Mouse (Mus musculus) bone marrow, adult 2 months (tissue): ENCODE measurements around the gene Tuba3b. TPM values are rescaled to one million over a fixed set of nuclear protein-coding genes. Genes with fewer than 3 reads are reported as not detected.

Experiments
- H3K27ac ChIP-seq: fragments of 200-500 bp; 2 replicates; pipeline ENCODE4 v1.5.1; 2012; ENCODE audit warnings: low read depth, mild to moderate bottlenecking, control low read depth, inconsistent platforms, low read length; ENCODE audit not compliant: control insufficient read depth, poor library complexity, insufficient read depth
- H3K4me1 ChIP-seq: fragments of 200-500 bp; 2 replicates; pipeline ENCODE4 v1.6.1; 2011; ENCODE audit warnings: low read length; ENCODE audit not compliant: control insufficient read depth, insufficient read depth
- H3K4me3 ChIP-seq: fragments of 200-500 bp; replicated peaks from 2 replicates; pipeline ENCODE3; 2011; ENCODE audit warnings: mild to moderate bottlenecking, low read depth, low read length, control low read depth; ENCODE audit not compliant: control insufficient read depth
- CTCF ChIP-seq: fragments of 200-500 bp; IDR thresholded peaks from 2 replicates; pipeline ENCODE4 v1.5.1; 2011; ENCODE audit warnings: low read length, control low read depth; ENCODE audit not compliant: control insufficient read depth, insufficient read depth
- POLR2A ChIP-seq: fragments of 200-500 bp; IDR thresholded peaks from 2 replicates; pipeline ENCODE4 v1.6.1; 2011; ENCODE audit warnings: low read depth, mild to moderate bottlenecking, control low read depth, low read length, borderline replicate concordance; ENCODE audit not compliant: control insufficient read depth
- WGBS: fragments of 180-500 bp; shearing (Covaris S2); methylation state at CpG from one replicate; pipeline ENCODE4 v1.1.7; 2018; 5-methylcytosine and 5-hydroxymethylcytosine counted together
- polyA plus RNA-seq: library from polyadenylated mRNA; stranded (reverse); fragments of >200 nt; gene quantifications from 2 replicates; pipeline ENCODE4 v1.2.4, GENCODE M21; 2011; ENCODE audit warnings: low replicate concordance; ENCODE audit not compliant: missing spikeins, insufficient read depth, insufficient read length

The Tuba3b gene
- polyA plus RNA-seq, 1 experiment = not detected

- no peak overlapping the region for H3K4me3 ChIP-seq
- peaks cover 4% of the 10 kb centered on the region for H3K4me1 ChIP-seq
- TF ChIP-seq CTCF (no peak), POLR2A (no peak)
- no peak overlapping the region for H3K27ac ChIP-seq
- 52% methylated on average over 10 of the region's 10 CpGs for WGBS
Observed at GRCm38 (mm10) chr6:145581366-145582170, 34.0 kb upstream of the Tuba3b start.

DNA sequence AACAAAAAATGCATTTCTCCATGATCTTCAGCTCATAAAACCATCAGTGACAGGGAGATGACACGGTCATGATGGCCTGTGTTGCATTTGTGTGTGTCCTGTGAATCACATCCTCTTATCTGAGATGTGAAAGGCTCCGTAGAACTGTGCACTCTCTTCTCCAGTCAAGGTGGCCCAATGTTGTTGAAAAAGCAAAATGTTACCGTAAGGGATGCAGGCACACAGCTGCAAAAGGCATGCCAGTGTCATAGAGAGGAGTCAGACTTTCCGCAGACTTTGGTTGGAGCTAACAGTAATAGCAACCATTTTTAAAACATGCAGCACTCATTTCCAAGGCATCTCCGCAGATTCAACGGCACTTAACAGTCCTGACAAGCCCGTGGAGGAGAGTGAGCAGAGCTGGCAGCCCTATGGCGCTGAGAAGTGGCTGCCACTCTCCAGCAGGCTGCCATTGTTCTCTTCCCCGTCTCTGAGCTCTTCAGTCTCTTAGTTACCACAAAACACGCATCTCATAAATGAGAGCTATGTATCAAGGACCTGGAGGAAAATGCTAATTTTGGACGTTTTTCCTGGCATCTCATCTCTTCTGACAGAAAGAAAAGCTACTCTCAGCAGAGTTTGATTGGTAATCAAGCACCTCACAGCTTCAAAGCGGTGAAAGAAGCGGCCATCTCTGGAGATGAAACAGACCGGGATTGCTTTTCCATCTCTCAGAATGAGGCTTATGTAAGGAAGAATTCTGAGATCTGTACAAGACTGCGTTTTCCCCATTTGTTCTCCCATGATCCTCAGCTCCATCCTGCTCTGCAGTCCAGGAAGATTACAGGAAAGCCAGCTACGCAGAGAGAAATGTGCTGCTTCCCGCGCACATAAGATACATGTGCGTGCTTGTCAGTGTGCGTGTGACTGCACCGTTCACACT, 30.2 kb upstream of the Tuba3b start:
- Histone ChIP-seq H3K4me3 (no peak overlapping the region), H3K4me1 (peaks cover 4% of the 10 kb centered on the region), H3K27ac (no peak overlapping the region)
- TF ChIP-seq POLR2A = no peak
- TF ChIP-seq CTCF = no peak
- WGBS = 83% methylated on average over 21 of the region's 21 CpGs

GRCm38 (mm10) chr6:145590501-145591293, 24.9 kb upstream of the Tuba3b start:
- H3K4me1 ChIP-seq = no peaks in the 10 kb centered on the region
- TF ChIP-seq POLR2A = no peak
- TF ChIP-seq CTCF = no peak
- H3K27ac ChIP-seq = no peak overlapping the region
- WGBS = 81% methylated on average over 11 of the region's 11 CpGs
- H3K4me3 ChIP-seq = no peak overlapping the region

- Histone ChIP-seq H3K27ac (no peak overlapping the region), H3K4me3 (no peak overlapping the region), H3K4me1 (no peaks in the 10 kb centered on the region)
- WGBS = 88% methylated on average over 1 of the region's 1 CpGs
- TF ChIP-seq CTCF = no peak
- TF ChIP-seq POLR2A = no peak
Observed at GRCm38 (mm10) chr6:145591578-145591977, 24.0 kb upstream of the Tuba3b start.

DNA sequence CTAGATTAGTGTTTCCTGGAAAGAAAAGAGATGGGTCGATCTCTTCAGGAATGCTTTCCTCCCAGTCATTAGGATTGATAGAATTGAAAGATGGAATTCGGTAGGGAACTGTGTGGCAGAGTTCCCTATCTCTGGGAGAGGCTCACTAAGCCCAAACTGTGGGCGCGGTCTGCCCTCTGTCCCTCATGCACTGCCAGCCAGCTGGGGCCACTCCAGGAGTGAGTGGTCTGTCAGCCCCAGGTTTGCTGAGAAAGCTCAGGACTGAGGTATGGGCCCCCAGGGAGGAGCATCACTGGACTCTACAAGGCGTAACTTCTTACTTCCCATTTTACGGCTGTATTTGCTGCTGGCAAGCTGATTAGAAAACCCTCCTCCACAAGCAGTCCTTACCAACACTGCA, 23.5 kb upstream of the Tuba3b start:
- H3K4me1 ChIP-seq = no peaks in the 10 kb centered on the region
- no peak overlapping the region for H3K4me3 ChIP-seq
- 65% methylated on average over 6 of the region's 6 CpGs for WGBS
- TF ChIP-seq CTCF (no peak), POLR2A (no peak)
- H3K27ac ChIP-seq = no peak overlapping the region

DNA sequence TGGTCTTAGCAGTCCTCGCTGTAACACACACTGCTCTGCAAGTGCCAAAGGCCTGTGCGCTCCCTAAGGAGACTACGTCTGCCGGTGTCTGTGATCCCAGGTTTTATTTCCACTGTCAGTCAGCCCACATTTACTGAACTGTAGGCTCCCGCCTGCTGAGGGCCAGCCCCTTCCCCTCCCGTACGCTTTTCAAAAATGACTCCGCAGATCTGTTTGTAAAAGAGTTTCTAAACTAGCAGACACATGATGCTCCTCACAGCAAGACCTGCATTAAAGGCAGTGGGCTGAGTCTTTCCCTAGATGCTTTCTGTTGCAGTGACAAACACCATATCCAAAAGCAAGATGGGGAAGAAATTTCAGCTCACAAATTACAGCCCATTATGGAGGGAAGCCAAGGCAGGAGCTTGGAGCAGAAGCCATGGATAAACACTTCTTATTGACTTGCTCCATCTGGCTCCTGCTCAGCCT, 23.0 kb upstream of the Tuba3b start:
- no peaks in the 10 kb centered on the region for H3K4me1 ChIP-seq
- 81% methylated on average over 8 of the region's 8 CpGs for WGBS
- no peak for TF ChIP-seq CTCF
- no peak for TF ChIP-seq POLR2A
- H3K4me3 ChIP-seq = no peak overlapping the region
- no peak overlapping the region for H3K27ac ChIP-seq

DNA sequence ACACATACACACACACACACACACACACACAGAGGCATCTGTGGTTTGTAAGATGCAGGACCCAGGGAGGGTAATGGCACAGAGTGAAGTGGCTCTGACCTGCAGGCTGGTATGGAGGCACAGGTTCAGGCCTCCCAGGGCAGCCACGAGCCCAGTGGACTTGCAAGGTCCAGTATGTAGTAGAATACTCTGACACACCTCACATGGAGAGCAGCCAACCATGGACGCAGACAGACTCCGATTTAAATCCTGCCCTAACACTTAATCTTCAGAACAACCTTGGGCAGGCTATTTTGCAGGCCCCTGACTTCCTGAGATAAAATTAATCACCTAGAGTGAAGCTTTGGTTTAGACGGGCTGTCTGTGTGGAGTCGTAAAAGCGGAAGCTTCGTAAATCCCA, 21.6 kb upstream of the Tuba3b start:
- H3K4me3 ChIP-seq = no peak overlapping the region
- H3K27ac ChIP-seq = no peak overlapping the region
- WGBS = 72% methylated on average over 7 of the region's 7 CpGs
- H3K4me1 ChIP-seq = no peaks in the 10 kb centered on the region
- TF ChIP-seq CTCF (no peak), POLR2A (no peak)

DNA sequence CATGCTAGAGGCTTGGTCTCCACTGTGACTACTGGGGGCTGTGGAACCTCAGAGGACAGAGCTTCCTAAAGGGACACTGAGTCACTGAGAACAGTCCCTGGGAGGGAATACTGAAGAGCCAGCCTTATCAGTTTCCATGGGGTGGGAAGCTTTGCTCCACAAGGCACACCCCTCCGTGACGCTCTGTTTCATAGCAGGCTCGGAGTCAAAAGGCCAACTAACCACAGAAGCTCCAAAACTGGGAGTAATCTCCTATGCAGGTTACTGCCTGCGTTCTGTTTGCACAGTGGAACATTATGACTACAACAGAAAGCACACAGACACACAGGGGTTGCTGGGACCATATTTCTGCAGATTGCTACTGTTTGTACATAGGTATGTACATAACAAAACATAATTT, 19.7 kb upstream of the Tuba3b start:
- Histone ChIP-seq H3K27ac (no peak overlapping the region), H3K4me3 (no peak overlapping the region), H3K4me1 (no peaks in the 10 kb centered on the region)
- WGBS = 76% methylated on average over 4 of the region's 4 CpGs
- TF ChIP-seq POLR2A (no peak), CTCF (no peak)
